Mouse (Mus musculus) adrenal gland, adult (tissue): ENCODE data around the gene Prox1.

Experiments
- DNase-seq, 2 experiments: peaks; one replicate each; pipeline ENCODE4 v3.0.0; 2022 to 2023; ENCODE audit warnings: low spot score in 1 of 2; ENCODE audit not compliant: inconsistent age in 2 of 2

The Prox1 gene

GRCm38 (mm10) chr1:190174231-190174630 lies 3.7 kb upstream of the Prox1 start:
- peak; percentile 52 to 75 for DNase-seq

GRCm38 (mm10) chr1:190173596-190173995 lies 3.1 kb upstream of the Prox1 start:
- peak; percentile 9 to 26 for DNase-seq

GRCm38 (mm10) chr1:190172979-190173461 lies 2.5 kb upstream of the Prox1 start:
- DNase-seq: peak in 1 of 2 experiments; percentile 47

GRCm38 (mm10) chr1:190172311-190172978 lies 1.9 kb upstream of the Prox1 start:
- peak; percentile 11 to 43 for DNase-seq

- DNase-seq: peak in 1 of 2 experiments; percentile 43
These were observed 1.2 kb upstream of the Prox1 start for GRCm38 (mm10) chr1:190171750-190172149.

- DNase-seq: peak in 1 of 2 experiments; percentile 41
These were observed 827 bp upstream of the Prox1 start for GRCm38 (mm10) chr1:190171341-190171740.

GRCm38 (mm10) chr1:190170819-190171216 lies 304 bp upstream of the Prox1 start:
- no peak for DNase-seq

GRCm38 (mm10) chr1:190168761-190169671 lies 1.5 kb downstream of the Prox1 start:
- DNase-seq: peak; percentile 59 to 88

- DNase-seq: peak; percentile 26 to 69
These were observed 2.4 kb downstream of the Prox1 start for GRCm38 (mm10) chr1:190168115-190168514.

- peak in 1 of 2 experiments; percentile 63 for DNase-seq
These were observed 2.9 kb downstream of the Prox1 start for GRCm38 (mm10) chr1:190167609-190168008.

GRCm38 (mm10) chr1:190165511-190165910 lies 5.0 kb downstream of the Prox1 start:
- DNase-seq: peak in 1 of 2 experiments; percentile 18

GRCm38 (mm10) chr1:190163471-190163870 lies 7.0 kb downstream of the Prox1 start:
- DNase-seq: no peak

- peak; percentile 54 to 83 for DNase-seq
These were observed 8.6 kb downstream of the Prox1 start for GRCm38 (mm10) chr1:190161708-190162465.

GRCm38 (mm10) chr1:190161288-190161687 lies 9.2 kb downstream of the Prox1 start:
- no peak for DNase-seq

- DNase-seq: no peak
These were observed 11.1 kb downstream of the Prox1 start for GRCm38 (mm10) chr1:190159457-190159856.

GRCm38 (mm10) chr1:190155751-190156150 lies 14.8 kb downstream of the Prox1 start:
- DNase-seq: peak in 1 of 2 experiments; percentile 80

- DNase-seq: peak in 1 of 2 experiments; percentile 71
These were observed 15.5 kb downstream of the Prox1 start for GRCm38 (mm10) chr1:190155021-190155420.

GRCm38 (mm10) chr1:190154292-190154691 lies 16.2 kb downstream of the Prox1 start:
- DNase-seq: no peak

GRCm38 (mm10) chr1:190152603-190153002 lies 17.9 kb downstream of the Prox1 start:
- no peak for DNase-seq

GRCm38 (mm10) chr1:190149233-190149741 lies 21.2 kb downstream of the Prox1 start:
- DNase-seq: no peak
